Mouse (Mus musculus): ENCODE data around the gene 1700028J19Rik.

DNA sequence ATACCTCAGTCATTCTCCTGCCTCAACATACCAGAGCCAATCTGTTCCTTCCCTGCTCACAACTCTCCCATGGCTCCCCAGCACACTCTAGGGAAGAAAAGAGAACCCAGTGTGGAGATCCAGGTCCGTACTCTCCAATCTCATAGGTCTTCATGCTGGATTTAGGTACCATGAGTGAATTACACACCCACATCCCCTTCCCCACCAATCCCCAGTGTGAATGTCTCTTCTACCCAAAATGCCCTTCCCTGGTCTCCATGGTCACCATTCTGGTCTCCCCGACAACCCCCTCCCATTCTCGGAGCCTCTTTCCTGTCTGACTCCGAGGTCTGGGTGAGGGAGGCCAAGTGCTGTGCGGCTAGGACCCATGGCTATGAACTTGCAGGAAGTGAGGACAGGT is 14.7 kb upstream of the 1700028J19Rik start, which contains the start of gene Gm15517:
- TF ChIP-seq CTCF (IDR thresholded peaks at IDR 0.05; ENCODE audit: low read depth) (no peak), EP300 (optimal IDR thresholded peaks at IDR 0.05) (no peak)

Measured in stomach, postnatal 0 days (tissue).